Mouse (Mus musculus) MEL (cell line): ENCODE results near the gene B3gntl1.

Experiments
- CTCF ChIP-seq, 3 experiments: IDR thresholded peaks in 2 of 3; conservative IDR thresholded peaks in 1 of 3; 2 replicates each; pipeline ENCODE4 v1.5.1; 2011 to 2012; ENCODE audit warnings: low read length in 3 of 3, low read depth in 2 of 3, mild to moderate bottlenecking in 2 of 3, improper control_type of control experiment in 1 of 3, inconsistent platforms in 1 of 3, mixed read lengths in 1 of 3, moderate library complexity in 1 of 3; ENCODE audit not compliant: control insufficient read depth in 1 of 3, insufficient read depth in 1 of 3, poor library complexity in 1 of 3, severe bottlenecking in 1 of 3
- E2F4 ChIP-seq: IDR thresholded peaks from 2 replicates; pipeline ENCODE4 v1.6.1; 2011; ENCODE audit warnings: low read depth, low read length, improper control_type of control experiment, borderline replicate concordance
- EP300 ChIP-seq, 2 experiments: IDR thresholded peaks; 2 replicates each; pipeline ENCODE4 v1.6.1; 2011; ENCODE audit warnings: improper control_type of control experiment in 2 of 2, low read length in 2 of 2, low read depth in 1 of 2, mild to moderate bottlenecking in 1 of 2
- ETS1 ChIP-seq: IDR thresholded peaks from 2 replicates; pipeline ENCODE4 v1.6.1; 2012; ENCODE audit warnings: low read depth, mild to moderate bottlenecking, inconsistent platforms, low read length, improper control_type of control experiment, moderate library complexity
- MAZ ChIP-seq: IDR thresholded peaks from 2 replicates; pipeline ENCODE4 v1.6.1; 2012; ENCODE audit warnings: low read depth, mild to moderate bottlenecking, inconsistent platforms, low read length, improper control_type of control experiment
- POLR2A ChIP-seq, 2 experiments: IDR thresholded peaks; 2 replicates each; pipeline ENCODE4 v1.6.1; 2011 to 2012; ENCODE audit warnings: low read length in 2 of 2, mild to moderate bottlenecking in 2 of 2, control low read depth in 1 of 2, improper control_type of control experiment in 1 of 2, low read depth in 1 of 2, moderate library complexity in 1 of 2; ENCODE audit not compliant: control insufficient read depth in 1 of 2, insufficient read depth in 1 of 2, poor library complexity in 1 of 2
- UBTF ChIP-seq: IDR thresholded peaks from 2 replicates; pipeline ENCODE4 v1.6.1; 2012; ENCODE audit warnings: low read depth, mild to moderate bottlenecking, inconsistent platforms, low read length, improper control_type of control experiment, moderate library complexity, borderline replicate concordance; ENCODE audit not compliant: insufficient read depth

DNA sequence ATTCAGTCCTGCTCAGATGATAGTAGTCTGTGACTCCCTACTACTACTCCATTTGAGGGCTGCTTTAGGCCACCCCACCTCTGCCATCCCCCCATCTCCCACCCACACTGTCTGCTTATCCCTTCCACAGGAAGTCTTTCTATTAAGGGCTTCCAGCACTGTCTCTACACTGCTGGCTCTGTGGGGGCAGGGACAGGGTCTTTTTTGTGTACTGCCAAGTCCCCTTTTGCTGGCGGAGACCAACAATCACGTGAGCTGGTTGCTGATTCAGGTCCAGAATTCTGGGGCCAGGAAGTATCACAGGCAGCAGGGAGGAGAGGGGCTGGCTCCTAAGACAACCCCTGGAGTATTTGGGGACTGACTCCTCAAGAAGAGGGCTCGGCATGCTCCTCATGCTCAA, 10.3 kb upstream of the B3gntl1 start:
- no peak for TF ChIP-seq UBTF
- TF ChIP-seq MAZ = no peak
- TF ChIP-seq POLR2A (IDR thresholded peaks at IDR 0.05; ENCODE audit: control insufficient read depth in 1 of 2, insufficient read depth in 1 of 2, low read depth in 1 of 2, low read length in 2 of 2, poor library complexity in 1 of 2) = no peak
- TF ChIP-seq CTCF (IDR thresholded peaks at IDR 0.05 in 2 of 3, conservative IDR thresholded peaks at IDR 0.05 in 1 of 3; ENCODE audit: control insufficient read depth in 1 of 3, insufficient read depth in 1 of 3, low read depth in 2 of 3, low read length in 3 of 3, poor library complexity in 1 of 3, severe bottlenecking in 1 of 3) = no peak
- TF ChIP-seq EP300 (IDR thresholded peaks at IDR 0.05; ENCODE audit: low read depth in 1 of 2, low read length in 2 of 2) = no peak
- no peak for TF ChIP-seq E2F4
- TF ChIP-seq ETS1 = no peak
